Comparison of ENCODE assay signal across 23 mouse cellular contexts in genomic region chr12:25243901-25244300, GRCm38 (mm10).
DNase-seq lines count a peak whose midpoint lies in the region; ATAC-seq lines count a peak whose summit lies in the region.
"Had no signal": no experiment of that assay in that cellular context is flagged by ENCODE, and none has a peak within 500 bp of the region (broad histone marks: within the 10 kb centered on the region; RNA-seq: fewer than 3 reads in every experiment).

No protein-coding gene starts in this region.

- no peak overlapping the region for H3K27ac ChIP-seq in midbrain, embryonic 14.5 days (replicated peaks; ENCODE audit: low read depth, low read length)
- H3K27ac ChIP-seq in midbrain, embryonic 16.5 days (ENCODE audit: low read length) = no peak overlapping the region
- no peak overlapping the region for H3K27ac ChIP-seq in forebrain, embryonic 12.5 days
- no peak overlapping the region for H3K27ac ChIP-seq in forebrain, embryonic 13.5 days
- H3K27ac ChIP-seq: embryonic facial prominence, embryonic 13.5 days; embryonic facial prominence, embryonic 15.5 days; forebrain, embryonic 10.5 days had no signal

- no peaks in the 10 kb centered on the region for H3K36me3 ChIP-seq in midbrain, embryonic 14.5 days (ENCODE audit: control insufficient read depth, insufficient read depth, low read length)
- no peaks in the 10 kb centered on the region for H3K36me3 ChIP-seq in midbrain, embryonic 16.5 days (ENCODE audit: control insufficient read depth, insufficient read depth, low read length)
- no peaks in the 10 kb centered on the region for H3K36me3 ChIP-seq in forebrain, embryonic 12.5 days (replicated peaks)
- H3K36me3 ChIP-seq in forebrain, embryonic 13.5 days (ENCODE audit: poor library complexity, severe bottlenecking) = no peaks in the 10 kb centered on the region
- H3K36me3 ChIP-seq: embryonic facial prominence, embryonic 13.5 days; embryonic facial prominence, embryonic 15.5 days; forebrain, embryonic 10.5 days had no signal

- DNase-seq in midbrain, embryonic 14.5 days = peak; percentile 13
- DNase-seq in 3T3-L1 (ENCODE audit: low read depth, low spot score) (peak; percentile 66), R1 (ENCODE audit: low read depth, low spot score) (peak; percentile 9)
- DNase-seq in CD4-positive helper T cell, adult 2 months (ENCODE audit: low read depth, low spot score) = peak; percentile 27
- DNase-seq in left cerebral cortex, postnatal 14 days (ENCODE audit: low spot score in 2 of 2) = no peak
- DNase-seq: adrenal gland, adult 2 months; adrenal gland, postnatal 10 days; adrenal gland, postnatal 25 days; B cell, adult 2 months; cerebellum, adult 11 months; cerebellum, adult 18-20 months; cerebellum, adult 8-10 months; cerebellum, adult 9-11 months; cerebellum, postnatal 36 days; embryo, embryonic 11 days had no signal

- no peak overlapping the region for H3K4me2 ChIP-seq in midbrain, embryonic 14.5 days (ENCODE audit: low read length)
- H3K4me2 ChIP-seq in midbrain, embryonic 16.5 days (ENCODE audit: low read length) = no peak overlapping the region
- no peak overlapping the region for H3K4me2 ChIP-seq in forebrain, embryonic 12.5 days
- no peak overlapping the region for H3K4me2 ChIP-seq in forebrain, embryonic 13.5 days
- H3K4me2 ChIP-seq: embryonic facial prominence, embryonic 13.5 days; embryonic facial prominence, embryonic 15.5 days had no signal

- no peaks in the 10 kb centered on the region for H3K9me3 ChIP-seq in midbrain, embryonic 14.5 days (ENCODE audit: control insufficient read depth, low read length)
- no peaks in the 10 kb centered on the region for H3K9me3 ChIP-seq in midbrain, embryonic 16.5 days (replicated peaks; ENCODE audit: control insufficient read depth, low read length, poor library complexity, severe bottlenecking)
- no peaks in the 10 kb centered on the region for H3K9me3 ChIP-seq in forebrain, embryonic 12.5 days
- H3K9me3 ChIP-seq in forebrain, embryonic 13.5 days (replicated peaks) = no peaks in the 10 kb centered on the region
- H3K9me3 ChIP-seq: embryonic facial prominence, embryonic 13.5 days; embryonic facial prominence, embryonic 15.5 days; forebrain, embryonic 10.5 days had no signal

- H3K4me1 ChIP-seq in midbrain, embryonic 14.5 days (ENCODE audit: control insufficient read depth, insufficient read depth, low read length) = no peaks in the 10 kb centered on the region; the same call in 1 of the 2 replicates
- peaks cover 6% of the 10 kb centered on the region; the same call in 1 of the 2 replicates for H3K4me1 ChIP-seq in midbrain, embryonic 16.5 days (ENCODE audit: control insufficient read depth, insufficient read depth, low read length)
- H3K4me1 ChIP-seq in forebrain, embryonic 12.5 days = peaks cover 2% of the 10 kb centered on the region; the same call in 1 of the 2 replicates
- no peaks in the 10 kb centered on the region; the same call in 1 of the 2 replicates for H3K4me1 ChIP-seq in forebrain, embryonic 13.5 days

- no peak overlapping the region for H3K4me3 ChIP-seq in midbrain, embryonic 14.5 days (replicated peaks; ENCODE audit: low read depth, low read length)
- no peak overlapping the region for H3K4me3 ChIP-seq in midbrain, embryonic 16.5 days (ENCODE audit: low read depth, low read length)
- no peak overlapping the region for H3K4me3 ChIP-seq in forebrain, embryonic 12.5 days (replicated peaks)
- H3K4me3 ChIP-seq in forebrain, embryonic 13.5 days = no peak overlapping the region
- H3K4me3 ChIP-seq: embryonic facial prominence, embryonic 13.5 days; embryonic facial prominence, embryonic 15.5 days; erythroblast, embryonic 14.5 days; forebrain, embryonic 10.5 days had no signal

- H3K9ac ChIP-seq in midbrain, embryonic 14.5 days (replicated peaks; ENCODE audit: low read length) = no peak overlapping the region
- H3K9ac ChIP-seq in midbrain, embryonic 16.5 days (ENCODE audit: low read depth, low read length) = no peak overlapping the region
- H3K9ac ChIP-seq in forebrain, embryonic 12.5 days = no peak overlapping the region
- H3K9ac ChIP-seq in forebrain, embryonic 13.5 days = no peak overlapping the region
- H3K9ac ChIP-seq: embryonic facial prominence, embryonic 13.5 days; embryonic facial prominence, embryonic 15.5 days had no signal

- intact Hi-C loops in left cerebral cortex, postnatal 14 days (cut with DNase I) = no loop called here

- no peak for ATAC-seq in midbrain, embryonic 14.5 days (ENCODE audit: low FRiP score, low TSS enrichment)
- ATAC-seq in midbrain, embryonic 16.5 days = no peak
- no peak for ATAC-seq in forebrain, embryonic 12.5 days (ENCODE audit: low FRiP score)
- ATAC-seq in forebrain, embryonic 13.5 days = no peak

- H3K27me3 ChIP-seq in midbrain, embryonic 14.5 days (ENCODE audit: control insufficient read depth, insufficient read depth, low read length) = no peaks in the 10 kb centered on the region
- no peaks in the 10 kb centered on the region for H3K27me3 ChIP-seq in midbrain, embryonic 16.5 days (ENCODE audit: control insufficient read depth, insufficient read depth, low read depth, low read length)
- H3K27me3 ChIP-seq in forebrain, embryonic 12.5 days = no peaks in the 10 kb centered on the region
- no peaks in the 10 kb centered on the region for H3K27me3 ChIP-seq in forebrain, embryonic 13.5 days
- H3K27me3 ChIP-seq: embryonic facial prominence, embryonic 13.5 days; embryonic facial prominence, embryonic 15.5 days; Patski had no signal

- WGBS in midbrain, embryonic 14.5 days = 69% methylated on average over 1 of the region's 1 CpGs
- 65% methylated on average over 1 of the region's 1 CpGs for whole genome bisulfite sequencing in midbrain, embryonic 16.5 days
- WGBS in forebrain, embryonic 12.5 days = 71% methylated on average over 1 of the region's 1 CpGs
- 71% methylated on average over 1 of the region's 1 CpGs for WGBS in forebrain, embryonic 13.5 days

Comparison
In these comparisons a context has a peak if more than half of its experiments do, and no peak if none do; other contexts are left out.
1. DNase-seq: peak in midbrain, embryonic 14.5 days (single experiment), 3T3-L1 (single experiment), CD4-positive helper T cell, adult 2 months (single experiment) and R1 (single experiment); none in left cerebral cortex, postnatal 14 days (0 of 2).